Mouse (Mus musculus) limb, embryonic 13.5 days (tissue): Measurements from ENCODE around the gene Ucp2. TPM values are rescaled to one million over a fixed set of nuclear protein-coding genes. Genes with fewer than 3 reads are reported as not detected.

ENCODE experiments used
- ATAC-seq: fragments of 200-750 bp; cut with Nextera tagmentation; 2 replicates; pipeline ENCODE4 v1.8.0; 2017; ENCODE audit warnings: low read depth, moderate number of reproducible peaks, moderate TSS enrichment; ENCODE audit not compliant: low FRiP score
- H3K27ac ChIP-seq: fragments of 300-500 bp; sonication (generic); 2 replicates; pipeline ENCODE4 v1.5.1; 2015; ENCODE audit warnings: inconsistent platforms, mild to moderate bottlenecking, moderate library complexity
- H3K27me3 ChIP-seq: fragments of 300-500 bp; sonication (generic); 2 replicates; pipeline ENCODE4 v1.6.1; 2015; ENCODE audit warnings: mild to moderate bottlenecking, inconsistent platforms
- H3K36me3 ChIP-seq: fragments of 300-500 bp; sonication (generic); 2 replicates; pipeline ENCODE4 v1.6.1; 2015; ENCODE audit warnings: inconsistent platforms, mild to moderate bottlenecking, moderate library complexity
- H3K4me1 ChIP-seq: fragments of 300-500 bp; sonication (generic); 2 replicates; pipeline ENCODE4 v1.6.1; 2015; ENCODE audit warnings: inconsistent platforms
- H3K4me2 ChIP-seq: fragments of 300-500 bp; sonication (generic); replicated peaks from 2 replicates; pipeline ENCODE4 v1.6.1; 2015; ENCODE audit warnings: inconsistent platforms, mild to moderate bottlenecking, moderate library complexity
- H3K4me3 ChIP-seq: fragments of 300-500 bp; sonication (generic); 2 replicates; pipeline ENCODE4 v1.5.1; 2015; ENCODE audit warnings: moderate library complexity, mild to moderate bottlenecking, inconsistent platforms
- H3K9ac ChIP-seq: fragments of 300-500 bp; sonication (generic); 2 replicates; pipeline ENCODE4 v1.6.1; 2015; ENCODE audit warnings: mild to moderate bottlenecking, inconsistent platforms
- H3K9me3 ChIP-seq: fragments of 300-500 bp; sonication (generic); 2 replicates; pipeline ENCODE4 v1.6.1; 2016; ENCODE audit warnings: inconsistent platforms
- WGBS: fragments of 180-500 bp; shearing (Covaris S2); methylation state at CpG from one replicate; pipeline ENCODE4 v1.1.7; 2015; 5-methylcytosine and 5-hydroxymethylcytosine counted together
- polyA plus RNA-seq: library from polyadenylated mRNA; unstranded; fragments of >200 nt; fragmentation: Nextera tagmentation; extraction: Ambion mirVana; gene quantifications from 2 replicates; pipeline ENCODE4 v1.2.1, GENCODE M21; 2015

Ucp2 gene
- polyA plus RNA-seq, 1 experiment from 2014 or later: 155 TPM

- Histone ChIP-seq H3K27ac (no peak overlapping the region), H3K4me2 (no peak overlapping the region), H3K36me3 (peaks cover 20% of the 10 kb centered on the region), H3K4me3 (no peak overlapping the region), H3K4me1 (peaks cover 11% of the 10 kb centered on the region), H3K9me3 (no peaks in the 10 kb centered on the region), H3K9ac (no peak overlapping the region), H3K27me3 (no peaks in the 10 kb centered on the region)
- WGBS: 95% methylated on average over 9 of the region's 9 CpGs
- no peak for ATAC-seq
Measured at GRCm38 (mm10) chr7:100539516-100539915, 46.4 kb downstream of the Ucp2 start.

- Histone ChIP-seq H3K27ac (no peak overlapping the region), H3K4me1 (no peaks in the 10 kb centered on the region), H3K36me3 (peaks cover 26% of the 10 kb centered on the region), H3K9me3 (no peaks in the 10 kb centered on the region), H3K9ac (no peak overlapping the region), H3K4me3 (no peak overlapping the region), H3K27me3 (no peaks in the 10 kb centered on the region), H3K4me2 (no peak overlapping the region)
- ATAC-seq: no peak
- 64% methylated on average over 1 of the region's 1 CpGs for WGBS
Measured at GRCm38 (mm10) chr7:100544437-100544836, 51.3 kb downstream of the Ucp2 start.

GRCm38 (mm10) chr7:100547631-100548030, 54.5 kb downstream of the Ucp2 start:
- Histone ChIP-seq H3K9me3 (no peaks in the 10 kb centered on the region), H3K9ac (no peak overlapping the region), H3K27ac (no peak overlapping the region), H3K4me3 (no peak overlapping the region), H3K36me3 (peaks cover 35% of the 10 kb centered on the region), H3K27me3 (no peaks in the 10 kb centered on the region), H3K4me2 (no peak overlapping the region), H3K4me1 (no peaks in the 10 kb centered on the region)
- WGBS: 74% methylated on average over 4 of the region's 4 CpGs
- no peak for ATAC-seq

- H3K4me1 ChIP-seq: no peaks in the 10 kb centered on the region; the same call in 1 of the 2 replicates
- H3K36me3 ChIP-seq: peaks cover 35% of the 10 kb centered on the region
- no peak overlapping the region for H3K27ac ChIP-seq
- H3K4me2 ChIP-seq: no peak overlapping the region
- no peaks in the 10 kb centered on the region for H3K9me3 ChIP-seq
- no peak overlapping the region for H3K9ac ChIP-seq
- H3K4me3 ChIP-seq: no peak overlapping the region
- H3K27me3 ChIP-seq: no peaks in the 10 kb centered on the region
- 86% methylated on average over 3 of the region's 3 CpGs for WGBS
- ATAC-seq: no peak
Measured at GRCm38 (mm10) chr7:100549796-100550195, 56.7 kb downstream of the Ucp2 start.

DNA sequence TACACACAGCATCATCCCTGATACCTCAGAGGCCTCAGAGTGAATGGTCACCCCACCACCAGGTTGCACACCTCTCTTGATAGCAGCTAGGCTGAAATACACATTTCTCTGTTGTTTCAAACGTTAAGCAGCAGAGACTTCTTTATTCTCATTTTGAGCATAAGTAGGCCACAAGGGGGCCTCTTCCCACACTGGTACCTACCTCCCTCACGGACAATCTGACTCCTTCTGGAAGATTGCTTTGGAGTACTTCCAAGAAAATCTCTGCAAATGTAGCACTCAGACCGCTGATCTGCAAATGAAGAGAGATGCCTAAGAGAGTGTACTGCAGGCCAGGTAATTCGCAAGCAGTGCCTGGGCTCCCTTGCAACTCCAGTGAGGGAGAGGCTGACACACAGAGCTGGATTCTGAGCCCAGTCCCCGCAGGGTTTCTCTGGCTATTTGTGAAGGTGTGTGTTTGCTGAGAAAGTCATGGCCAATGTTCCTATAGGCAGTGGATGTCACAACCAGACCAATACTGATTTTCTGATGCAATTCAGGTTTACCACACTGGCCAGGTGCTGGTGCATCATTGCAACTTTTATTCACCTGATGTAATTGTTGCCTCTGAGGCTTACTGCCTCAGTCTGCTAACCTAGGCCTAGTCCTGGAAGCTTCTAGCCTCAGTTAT, 57.3 kb downstream of the Ucp2 start:
- H3K4me3 ChIP-seq: no peak overlapping the region
- peaks cover 35% of the 10 kb centered on the region for H3K36me3 ChIP-seq
- 61% methylated on average over 5 of the region's 5 CpGs for WGBS
- no peaks in the 10 kb centered on the region for H3K9me3 ChIP-seq
- no peak overlapping the region for H3K4me2 ChIP-seq
- H3K27me3 ChIP-seq: no peaks in the 10 kb centered on the region
- no peak for ATAC-seq
- H3K27ac ChIP-seq: no peak overlapping the region
- peaks cover 3% of the 10 kb centered on the region for H3K4me1 ChIP-seq
- H3K9ac ChIP-seq: no peak overlapping the region

Other genes with a start within 250 kb of the Ucp2 start
- 17.4 TPM in 2 replicates for gene P4ha3, start 207.8 kb upstream of the Ucp2 start, polyA plus RNA-seq
- gene C2cd3, start 121.1 kb upstream of the Ucp2 start, polyA plus RNA-seq: 24.0 and 28.0 TPM in 2 replicates
- 50.8 and 53.6 TPM in 2 replicates for gene Ppme1, start 121.0 kb upstream of the Ucp2 start, polyA plus RNA-seq
- 0.08 TPM in 1 of 2 replicates, not detected in the other for gene Ucp3, start 20.3 kb upstream of the Ucp2 start, polyA plus RNA-seq
- gene Dnajb13, start 21.6 kb downstream of the Ucp2 start, polyA plus RNA-seq: 0.17 and 0.24 TPM in 2 replicates
- 18.3 and 18.5 TPM in 2 replicates for gene Coa4, start 43.7 kb downstream of the Ucp2 start, polyA plus RNA-seq
- 98.1 and 98.7 TPM in 2 replicates for gene Rab6a, start 114.1 kb downstream of the Ucp2 start, polyA plus RNA-seq
- gene Mrpl48, start 115.0 kb downstream of the Ucp2 start, polyA plus RNA-seq: 74.6 and 74.7 TPM in 2 replicates
- gene Plekhb1, start 169.1 kb downstream of the Ucp2 start, polyA plus RNA-seq: 3.0 and 4.2 TPM in 2 replicates
- gene Fam168a, start 213.3 kb downstream of the Ucp2 start, polyA plus RNA-seq: 56.2 and 62.8 TPM in 2 replicates